Mouse (Mus musculus) adrenal gland, adult (tissue): ENCODE data around the gene Klhl8.

Source experiments
- DNase-seq, 2 experiments: peaks; one replicate each; pipeline ENCODE4 v3.0.0; 2022 to 2023; ENCODE audit warnings: low spot score in 1 of 2; ENCODE audit not compliant: inconsistent age in 2 of 2

Gene Klhl8

GRCm38 (mm10) chr5:103848546-103848945 is 62.5 kb downstream of the Klhl8 start:
- DNase-seq, result peak in 1 of 2 experiments; percentile 68

GRCm38 (mm10) chr5:103846609-103847008 is 64.5 kb downstream of the Klhl8 start:
- DNase-seq, result no peak

GRCm38 (mm10) chr5:103846154-103846551 is 64.9 kb downstream of the Klhl8 start:
- DNase-seq, result no peak

- no peak for DNase-seq
Observed at GRCm38 (mm10) chr5:103845418-103846153, 65.5 kb downstream of the Klhl8 start.

GRCm38 (mm10) chr5:103843938-103844337 is 67.1 kb downstream of the Klhl8 start:
- peak in 1 of 2 experiments; percentile 76 for DNase-seq

- no peak for DNase-seq
Observed at GRCm38 (mm10) chr5:103839265-103839626, 71.8 kb downstream of the Klhl8 start.

GRCm38 (mm10) chr5:103838550-103839264 is 72.4 kb downstream of the Klhl8 start:
- peak in 1 of 2 experiments; percentile 93 for DNase-seq

GRCm38 (mm10) chr5:103836148-103836784 is 74.8 kb downstream of the Klhl8 start:
- no peak for DNase-seq

- no peak for DNase-seq
Observed at GRCm38 (mm10) chr5:103835471-103836147, 75.5 kb downstream of the Klhl8 start.

- DNase-seq, result no peak
Observed at GRCm38 (mm10) chr5:103830886-103831285, 80.2 kb downstream of the Klhl8 start.

GRCm38 (mm10) chr5:103829158-103829557 is 81.9 kb downstream of the Klhl8 start:
- no peak for DNase-seq

- peak in 1 of 2 experiments; percentile 30 for DNase-seq
Observed at GRCm38 (mm10) chr5:103828729-103829128, 82.3 kb downstream of the Klhl8 start.

- DNase-seq, result no peak
Observed at GRCm38 (mm10) chr5:103828304-103828703, 82.8 kb downstream of the Klhl8 start.

- peak in 1 of 2 experiments; percentile 53 for DNase-seq
Observed at GRCm38 (mm10) chr5:103822949-103823348, 88.1 kb downstream of the Klhl8 start.

GRCm38 (mm10) chr5:103821500-103822298 is 89.4 kb downstream of the Klhl8 start:
- DNase-seq, result no peak

GRCm38 (mm10) chr5:103821062-103821461 is 90.0 kb downstream of the Klhl8 start:
- DNase-seq, result peak in 1 of 2 experiments; percentile 31

GRCm38 (mm10) chr5:103819674-103820073 is 91.4 kb downstream of the Klhl8 start:
- no peak for DNase-seq

- no peak for DNase-seq
Observed at GRCm38 (mm10) chr5:103818602-103819001, 92.5 kb downstream of the Klhl8 start.

GRCm38 (mm10) chr5:103817754-103818153 is 93.3 kb downstream of the Klhl8 start:
- DNase-seq, result peak; percentile 85 to 96

GRCm38 (mm10) chr5:103816718-103817117 is 94.3 kb downstream of the Klhl8 start:
- peak in 1 of 2 experiments; percentile 36 for DNase-seq
